Mouse (Mus musculus) heart, postnatal 10 days (tissue): ENCODE results near the gene Aldh3b3. TPM values are rescaled to one million over a fixed set of nuclear protein-coding genes. Genes with fewer than 3 reads are reported as not detected.

ENCODE experiments used
- total RNA-seq, 2 experiments: library from RNA; stranded (reverse); gene quantifications; 2 replicates each; pipeline ENCODE4 v1.2.3; 2021

Aldh3b3 gene
- total RNA-seq, 2 experiments from 2014 or later, result 0.10 to 0.24 TPM

Other genes starting within 250 kb of the Aldh3b3 start
- gene Kmt5b, start 191.2 kb upstream of the Aldh3b3 start, total RNA-seq, result 10 to 100 TPM; 36.7 to 38.9 TPM
- gene Chka, start 106.9 kb upstream of the Aldh3b3 start, total RNA-seq, result 10 to 100 TPM; 12.1 to 17.8 TPM
- gene Tcirg1, start 51.5 kb upstream of the Aldh3b3 start, total RNA-seq, result 10 to 100 TPM; 15.7 to 16.2 TPM
- gene Ndufs8, start 45.9 kb upstream of the Aldh3b3 start, total RNA-seq, result 100 to 1,000 TPM; 358 to 371 TPM
- 1 to 10 TPM; 2.6 to 2.7 TPM for gene Aldh3b1, start 28.8 kb upstream of the Aldh3b3 start, total RNA-seq
- gene Unc93b1, start 23.5 kb upstream of the Aldh3b3 start, total RNA-seq, result 10 to 100 TPM; 19.7 to 24.5 TPM
- under 1 TPM; 0.32 to 0.72 TPM for gene Aldh3b2, start 13.7 kb downstream of the Aldh3b3 start, total RNA-seq
- 10 to 100 TPM; 12.8 to 13.4 TPM for gene Acy3, start 27.9 kb downstream of the Aldh3b3 start, total RNA-seq
- gene Tbx10, start 34.1 kb downstream of the Aldh3b3 start, total RNA-seq, result not detected
- 10 to 100 TPM; 61.2 to 71.2 TPM for gene Nudt8, start 41.9 kb downstream of the Aldh3b3 start, total RNA-seq
- gene Gm49405, start 42.0 kb downstream of the Aldh3b3 start, total RNA-seq, result 1 to 10 TPM; 1.4 to 1.6 TPM
- 100 to 1,000 TPM; 102 to 103 TPM for gene Doc2g, start 44.7 kb downstream of the Aldh3b3 start, total RNA-seq
- 100 to 1,000 TPM; 960 to 987 TPM for gene Ndufv1, start 54.2 kb downstream of the Aldh3b3 start, total RNA-seq
- gene Gstp1, start 79.3 kb downstream of the Aldh3b3 start, total RNA-seq, result 100 to 1,000 TPM; 270 to 278 TPM
- gene Gstp2, start 87.4 kb downstream of the Aldh3b3 start, total RNA-seq, result 10 to 100 TPM; 87.3 to 90.7 TPM
- not detected for gene Gstp3, start 100.9 kb downstream of the Aldh3b3 start, total RNA-seq
- gene Cabp2, start 122.9 kb downstream of the Aldh3b3 start, total RNA-seq, result not detected
- gene Cdk2ap2, start 138.5 kb downstream of the Aldh3b3 start, total RNA-seq, result 10 to 100 TPM; 21.9 to 26.3 TPM
- gene Pitpnm1, start 141.4 kb downstream of the Aldh3b3 start, total RNA-seq, result 10 to 100 TPM; 30.8 to 32.8 TPM
- gene Aip, start 167.2 kb downstream of the Aldh3b3 start, total RNA-seq, result 10 to 100 TPM; 47.7 to 62.6 TPM
- not detected for gene Gpr152, start 181.1 kb downstream of the Aldh3b3 start, total RNA-seq
- not detected for gene Cabp4, start 185.4 kb downstream of the Aldh3b3 start, total RNA-seq
- 10 to 100 TPM; 87.2 to 90.7 TPM for gene Coro1b, start 190.0 kb downstream of the Aldh3b3 start, total RNA-seq
- 1 to 10 TPM; 1.6 to 2.2 TPM for gene Ptprcap, start 195.0 kb downstream of the Aldh3b3 start, total RNA-seq
- 10 to 100 TPM; 22.4 to 24.3 TPM for gene Rps6kb2, start 204.7 kb downstream of the Aldh3b3 start, total RNA-seq
- gene Carns1, start 216.8 kb downstream of the Aldh3b3 start, total RNA-seq, result 10 to 100 TPM; 40.2 to 53.6 TPM
- gene Tbc1d10c, start 232.6 kb downstream of the Aldh3b3 start, total RNA-seq, result 1 to 10 TPM; 2.6 to 2.9 TPM
- gene Ppp1ca, start 233.4 kb downstream of the Aldh3b3 start, total RNA-seq, result 100 to 1,000 TPM; 420 to 454 TPM
- gene Rad9a, start 243.0 kb downstream of the Aldh3b3 start, total RNA-seq, result 1 to 10 TPM; 6.0 to 8.6 TPM